Mouse (Mus musculus) olfactory bulb, adult 2 months (tissue): Measurements from ENCODE around the gene Tnc.

Source experiments
- CTCF ChIP-seq: fragments of 200-500 bp; IDR thresholded peaks from 2 replicates; pipeline ENCODE4 v1.5.1; 2012; ENCODE audit warnings: low read depth, mild to moderate bottlenecking, low read length, moderate library complexity; ENCODE audit not compliant: insufficient read depth
- POLR2A ChIP-seq: fragments of 200-500 bp; IDR thresholded peaks from 2 replicates; pipeline ENCODE4 v1.6.1; 2012; ENCODE audit warnings: mild to moderate bottlenecking, low read depth, low read length, moderate library complexity; ENCODE audit not compliant: insufficient read depth

- TF ChIP-seq CTCF = no peak
- TF ChIP-seq POLR2A = no peak
These were observed 98.6 kb downstream of the Tnc start for GRCm38 (mm10) chr4:63948066-63948687.
